Mouse (Mus musculus) brain, adult 2 months (tissue): ENCODE results near the gene Pkp3.

ENCODE experiments used
- DNase-seq: peaks from one replicate; pipeline ENCODE4 v3.0.0; 2011; ENCODE audit warnings: low read depth, low spot score

Gene Pkp3

DNA sequence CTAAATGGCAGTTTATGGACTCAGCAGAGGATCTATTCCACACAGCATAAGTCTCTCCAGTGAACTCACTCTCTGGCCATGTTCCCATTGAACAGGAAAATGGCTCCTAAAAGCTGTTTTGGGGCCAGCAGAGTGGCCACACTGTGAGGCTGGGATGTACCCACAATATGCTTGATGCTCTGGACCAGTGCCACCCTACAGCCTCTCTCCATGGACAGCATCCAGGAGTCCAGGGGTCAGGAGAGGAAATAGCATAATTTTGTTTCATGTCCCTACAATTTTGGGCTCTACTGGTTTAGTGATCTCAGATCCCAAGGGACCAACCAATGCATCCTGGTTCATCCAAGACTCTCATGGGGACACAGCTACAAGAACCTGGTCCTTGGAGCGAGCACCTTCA, 20.5 kb upstream of the Pkp3 start:
- DNase-seq = no peak

DNA sequence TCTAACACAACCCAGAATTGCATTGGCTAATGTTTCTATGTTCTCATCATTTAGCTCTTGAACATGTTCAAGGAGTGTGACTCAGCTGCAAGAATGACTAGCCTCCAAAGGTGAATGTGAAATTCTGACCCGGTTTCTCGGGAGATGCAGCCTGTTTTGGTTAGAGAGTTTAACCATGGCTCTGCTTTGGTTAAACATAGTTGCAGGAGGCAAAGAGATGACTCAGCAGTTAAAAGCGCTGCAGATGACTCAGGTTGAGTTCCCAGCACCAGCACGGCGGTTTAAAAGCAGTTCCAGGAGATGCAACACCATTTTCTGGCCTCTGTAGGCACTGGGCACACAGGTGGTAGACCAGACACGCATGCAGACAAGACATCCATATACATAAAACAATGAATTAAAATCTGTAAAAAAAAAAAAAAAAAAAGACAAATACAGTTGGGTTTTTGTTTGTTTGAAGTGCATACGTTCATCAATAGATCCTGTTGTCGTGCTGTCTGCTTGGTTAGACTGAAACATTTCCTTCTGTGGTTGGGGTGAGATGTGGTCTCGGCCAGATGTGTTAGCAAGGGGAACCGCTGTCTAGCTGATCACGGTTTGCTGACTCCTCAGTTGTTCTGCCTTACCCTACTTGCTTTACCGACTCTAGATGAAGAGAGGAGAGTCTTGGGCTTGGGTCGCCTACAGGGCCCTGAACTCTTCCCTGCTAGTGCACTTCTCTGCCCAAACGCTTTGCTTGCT, 19.2 kb upstream of the Pkp3 start:
- peak; percentile 49 for DNase-seq

- DNase-seq = peak; percentile 36
These were observed 18.1 kb upstream of the Pkp3 start for GRCm38 (mm10) chr7:141059929-141060328.

GRCm38 (mm10) chr7:141060426-141061242, 17.4 kb upstream of the Pkp3 start, which contains the start of gene B4galnt4:
Gene B4galnt4 (plus strand): TSS chr7:141061104.
- peak; percentile 98 for DNase-seq

GRCm38 (mm10) chr7:141061269-141061692, 16.7 kb upstream of the Pkp3 start:
- DNase-seq = no peak

GRCm38 (mm10) chr7:141062525-141062924, 15.5 kb upstream of the Pkp3 start:
- DNase-seq = peak; percentile 89

DNA sequence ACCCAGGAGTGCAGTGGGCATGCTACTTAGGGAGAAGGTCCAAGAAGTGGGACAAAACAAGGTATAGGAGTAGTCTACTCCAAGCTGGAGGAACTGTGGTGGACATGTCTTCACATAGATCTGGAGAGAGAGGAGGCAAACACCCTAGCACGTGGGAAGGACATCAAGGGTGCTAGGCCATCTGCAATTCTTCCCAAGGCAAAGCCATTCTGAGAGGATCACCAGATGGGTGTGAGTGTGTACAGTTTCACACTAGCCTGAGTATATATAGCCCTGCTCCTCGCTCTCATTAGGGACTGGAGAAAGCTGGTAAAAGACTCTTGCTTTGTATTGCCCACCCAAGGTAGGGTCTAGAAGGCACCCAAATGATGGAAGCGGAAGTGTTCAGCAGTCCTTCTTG, 14.7 kb upstream of the Pkp3 start:
- peak; percentile 57 for DNase-seq

DNA sequence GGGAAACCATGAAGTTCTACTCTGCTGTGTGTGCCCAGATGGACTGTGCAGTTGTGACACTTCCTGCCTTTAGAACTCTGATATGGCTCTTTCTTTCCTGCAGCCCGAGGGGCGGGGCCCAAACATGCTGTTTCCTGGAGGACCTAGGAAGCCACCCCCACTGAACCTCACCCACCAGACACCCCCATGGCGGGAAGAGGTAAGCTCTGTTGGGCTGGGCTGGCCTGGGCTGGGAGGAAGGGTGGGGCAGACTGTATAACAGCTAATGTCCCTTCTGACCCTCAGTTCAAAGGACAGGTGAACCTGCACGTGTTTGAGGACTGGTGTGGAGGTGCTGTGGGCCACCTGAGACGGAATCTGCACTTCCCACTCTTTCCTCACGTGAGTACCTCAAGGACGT, 13.8 kb upstream of the Pkp3 start:
- no peak for DNase-seq

DNA sequence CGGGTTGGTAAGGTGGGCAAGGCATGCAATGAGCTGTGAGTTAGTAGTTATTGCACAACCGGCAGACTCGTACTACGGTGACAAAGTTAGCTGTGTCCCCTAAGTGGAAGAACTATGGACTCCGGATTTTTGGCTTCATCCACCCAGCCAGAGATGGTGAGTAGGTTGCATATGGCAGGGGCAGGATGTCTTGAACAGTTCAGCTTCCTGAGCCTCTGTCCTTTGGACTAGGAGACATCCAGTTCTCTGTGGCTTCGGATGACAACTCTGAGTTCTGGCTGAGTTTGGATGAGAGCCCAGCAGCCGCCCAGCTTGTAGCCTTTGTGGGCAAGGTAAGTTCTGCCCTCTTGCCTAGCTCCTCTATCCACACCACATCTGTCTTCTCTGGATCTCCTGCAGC, 13.4 kb upstream of the Pkp3 start:
- no peak for DNase-seq

DNA sequence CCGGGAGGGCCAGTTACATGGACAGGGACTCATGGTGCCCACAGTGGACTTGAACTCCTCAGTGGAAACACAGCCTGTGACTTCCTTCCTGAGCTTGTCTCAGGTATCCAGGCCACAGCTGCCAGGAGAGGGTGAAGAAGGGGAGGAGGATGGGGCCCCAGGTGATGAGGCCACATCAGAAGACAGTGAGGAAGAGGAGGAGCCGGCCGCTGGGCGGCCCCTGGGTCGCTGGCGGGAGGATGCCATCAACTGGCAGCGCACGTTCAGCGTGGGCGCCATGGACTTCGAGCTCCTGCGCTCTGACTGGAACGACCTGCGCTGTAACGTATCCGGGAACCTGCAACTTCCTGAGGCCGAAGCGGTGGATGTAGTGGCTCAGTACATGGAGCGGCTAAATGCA, 9.7 kb upstream of the Pkp3 start:
- DNase-seq = no peak

GRCm38 (mm10) chr7:141070058-141070862, 7.8 kb upstream of the Pkp3 start:
- DNase-seq = peak; percentile 94

DNA sequence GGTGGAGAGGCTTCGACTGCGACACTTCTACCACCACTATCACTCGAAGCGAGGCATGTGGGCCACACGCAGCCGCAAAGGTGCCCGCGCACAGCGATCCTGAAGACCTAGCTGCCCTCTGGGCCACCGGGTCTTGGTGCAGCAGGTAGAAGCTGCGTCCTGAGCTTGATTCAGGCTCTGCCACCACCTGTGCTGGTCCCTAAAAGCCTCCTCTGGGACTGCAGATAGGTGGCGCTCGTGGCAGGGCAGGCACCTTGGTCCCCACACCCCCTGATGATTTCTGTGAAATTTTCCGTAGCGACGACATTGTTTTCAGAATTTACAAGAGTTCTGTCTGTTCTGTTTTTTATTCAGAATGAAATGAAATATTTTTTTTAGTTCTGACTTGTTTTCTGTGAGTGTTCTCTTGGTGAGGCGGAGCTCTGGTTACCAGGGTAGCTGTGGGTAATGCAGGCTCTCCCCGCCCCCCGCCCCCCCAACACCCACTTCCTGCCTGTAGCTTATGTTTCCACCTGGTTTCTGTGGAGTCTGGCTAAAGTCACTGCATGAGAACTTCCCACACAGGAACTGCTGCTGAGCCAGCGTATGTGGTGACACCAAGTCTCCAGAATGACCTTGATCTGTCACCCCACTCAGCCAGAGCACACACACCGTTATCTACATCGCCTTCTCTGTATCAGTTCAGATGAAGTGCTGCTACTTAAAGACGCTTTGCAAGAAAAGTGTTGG, 5.8 kb upstream of the Pkp3 start:
- peak; percentile 65 for DNase-seq

GRCm38 (mm10) chr7:141073782-141074181, 4.2 kb upstream of the Pkp3 start:
- peak; percentile 27 for DNase-seq

DNA sequence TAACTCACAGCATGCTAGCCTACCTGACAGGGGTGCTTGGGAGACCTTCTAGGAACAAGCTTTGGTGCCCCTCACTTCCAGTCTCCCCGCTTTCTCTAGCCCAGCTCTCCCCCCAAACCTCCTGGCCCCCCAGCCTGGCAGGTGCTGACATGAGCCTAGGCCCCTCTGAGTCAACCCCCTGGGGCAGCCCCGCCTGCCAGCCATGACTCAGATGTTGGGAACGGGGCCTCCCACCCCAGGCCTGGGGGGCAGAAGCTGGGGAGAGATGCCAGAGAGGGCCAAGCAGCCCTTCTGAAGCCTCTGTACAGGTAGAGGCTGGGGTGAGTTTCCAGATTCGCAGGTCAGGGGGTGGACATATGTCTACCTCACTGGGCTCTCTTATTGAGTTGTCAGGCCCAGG, 858 bp downstream of the Pkp3 start:
- no peak for DNase-seq

GRCm38 (mm10) chr7:141079481-141080449, 1.7 kb downstream of the Pkp3 start:
- DNase-seq = no peak

- DNase-seq = no peak
These were observed 9.9 kb downstream of the Pkp3 start for GRCm38 (mm10) chr7:141087894-141088293.

- no peak for DNase-seq
These were observed 10.5 kb downstream of the Pkp3 start for GRCm38 (mm10) chr7:141088473-141088872.

- DNase-seq = no peak
These were observed 12.2 kb downstream of the Pkp3 start for GRCm38 (mm10) chr7:141090228-141090627.

- peak; percentile 84 for DNase-seq
These were observed 14.2 kb downstream of the Pkp3 start for GRCm38 (mm10) chr7:141092051-141092735.

GRCm38 (mm10) chr7:141093950-141094349, 15.9 kb downstream of the Pkp3 start:
- no peak for DNase-seq
